In the genomic region with DNA sequence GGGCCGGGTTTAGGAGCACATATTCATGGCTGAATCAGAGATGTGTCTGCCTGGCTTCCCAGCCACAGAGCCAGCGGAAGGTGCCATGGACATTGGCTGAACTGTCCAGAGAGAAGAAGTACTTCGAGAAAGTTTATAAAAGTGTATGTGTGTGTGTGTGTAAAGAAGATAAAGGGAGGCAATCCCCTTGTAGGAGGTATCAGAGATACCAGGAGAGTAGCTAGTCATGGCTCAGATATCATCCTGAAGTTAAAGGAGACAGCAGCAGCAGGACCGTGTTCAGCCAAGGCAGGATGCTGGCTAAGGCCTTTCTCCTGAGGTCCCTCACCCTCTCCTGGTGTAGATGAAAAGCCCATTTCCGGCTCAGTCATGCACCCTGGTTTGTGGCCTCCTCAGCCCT, we compare ENCODE assay signal across 16 mouse cellular contexts. TPM values are rescaled to one million over a fixed set of nuclear protein-coding genes. Genes with fewer than 3 reads are reported as not detected.
DNase-seq lines count a peak whose midpoint lies in the region; ATAC-seq and TF ChIP-seq lines count a peak whose summit lies in the region.
"Had no signal": no experiment of that assay in that cellular context is flagged by ENCODE, and none has a peak within 500 bp of the region (broad histone marks: within the 10 kb centered on the region; RNA-seq: fewer than 3 reads in every experiment).

No protein-coding gene starts in this region.

- H3K9me3 ChIP-seq in heart, embryonic 16.5 days (replicated peaks; ENCODE audit: control insufficient read depth, low read length): no peaks in the 10 kb centered on the region
- H3K9me3 ChIP-seq in lung, embryonic 14.5 days (ENCODE audit: low read depth, low read length): no peaks in the 10 kb centered on the region
- no peaks in the 10 kb centered on the region for H3K9me3 ChIP-seq in limb, embryonic 10.5 days (replicated peaks)
- H3K9me3 ChIP-seq in liver, postnatal 0 days (ENCODE audit: low read length): no peaks in the 10 kb centered on the region
- H3K9me3 ChIP-seq: liver, embryonic 15.5 days had no signal

- DNase-seq in heart, adult 8-10 months (ENCODE audit: low spot score): no peak
- no peak for DNase-seq in lung, embryonic 14.5 days
- DNase-seq in lung, postnatal 10 days: no peak
- DNase-seq in limb, embryonic 10.5 days (ENCODE audit: low spot score): no peak
- DNase-seq in liver, postnatal 0 days: no peak
- no peak for DNase-seq in frontal cortex, postnatal 14 days (ENCODE audit: low spot score in 2 of 2)
- DNase-seq: cerebellum, adult 11-12 months; thymus, postnatal 36 days had no signal

- H3K36me3 ChIP-seq in heart, embryonic 16.5 days (ENCODE audit: control insufficient read depth, insufficient read depth): no peaks in the 10 kb centered on the region
- no peaks in the 10 kb centered on the region for H3K36me3 ChIP-seq in lung, embryonic 14.5 days (ENCODE audit: insufficient read depth)
- H3K36me3 ChIP-seq in limb, embryonic 10.5 days: no peaks in the 10 kb centered on the region
- H3K36me3 ChIP-seq in liver, postnatal 0 days (replicated peaks; ENCODE audit: insufficient read depth, low read length): no peaks in the 10 kb centered on the region
- H3K36me3 ChIP-seq: liver, embryonic 15.5 days had no signal

- H3K4me2 ChIP-seq in heart, embryonic 16.5 days (ENCODE audit: low read depth, low read length): peak overlapping the region; percentile 43
- peak overlapping the region; percentile 11; the same call in 1 of the 2 replicates for H3K4me2 ChIP-seq in lung, embryonic 14.5 days
- no peak overlapping the region for H3K4me2 ChIP-seq in liver, postnatal 0 days (ENCODE audit: low read depth, low read length)
- H3K4me2 ChIP-seq: liver, embryonic 15.5 days had no signal

- H3K4me1 ChIP-seq in heart, embryonic 16.5 days (ENCODE audit: control insufficient read depth, insufficient read depth, low read length): peaks cover 20% of the 10 kb centered on the region
- peaks cover 18% of the 10 kb centered on the region for H3K4me1 ChIP-seq in lung, embryonic 14.5 days (ENCODE audit: insufficient read depth)
- peaks cover 71% of the 10 kb centered on the region for H3K4me1 ChIP-seq in limb, embryonic 10.5 days
- H3K4me1 ChIP-seq in liver, postnatal 0 days (ENCODE audit: insufficient read depth): no peaks in the 10 kb centered on the region

- H3K27me3 ChIP-seq in heart, embryonic 16.5 days (ENCODE audit: control insufficient read depth, insufficient read depth, low read length): no peaks in the 10 kb centered on the region
- H3K27me3 ChIP-seq in lung, embryonic 14.5 days (ENCODE audit: insufficient read depth, low read length): no peaks in the 10 kb centered on the region
- H3K27me3 ChIP-seq in limb, embryonic 10.5 days (ENCODE audit: low read depth, poor library complexity, severe bottlenecking): peaks cover 58% of the 10 kb centered on the region
- 0 out of 2 replicates have a peak, but pooled peaks cover 2% of the 10 kb centered on the region for H3K27me3 ChIP-seq in liver, postnatal 0 days (ENCODE audit: insufficient read depth, low read length)

- 57% methylated on average over 5 of the region's 5 CpGs for WGBS in heart, embryonic 16.5 days
- 63% methylated on average over 5 of the region's 5 CpGs for WGBS in lung, embryonic 14.5 days
- WGBS in limb, embryonic 10.5 days: 86% methylated on average over 5 of the region's 5 CpGs
- 53% methylated on average over 5 of the region's 5 CpGs for WGBS in liver, postnatal 0 days (ENCODE audit: insufficient replicate concordance)

- no peak for TF ChIP-seq CTCF in lung, embryonic 14.5 days (IDR thresholded peaks at IDR 0.05; ENCODE audit: low read depth)
- TF ChIP-seq CTCF in liver, postnatal 0 days (IDR thresholded peaks at IDR 0.05; ENCODE audit: low read depth): no peak

- no peak for TF ChIP-seq EP300 in liver, postnatal 0 days (IDR thresholded peaks at IDR 0.05; ENCODE audit: low read depth)

- H3K4me3 ChIP-seq in heart, embryonic 16.5 days (ENCODE audit: low read length): no peak overlapping the region
- H3K4me3 ChIP-seq in lung, embryonic 14.5 days (ENCODE audit: low read depth, low read length): no peak overlapping the region
- peak overlapping the region; percentile 23; the same call in 1 of the 2 replicates for H3K4me3 ChIP-seq in limb, embryonic 10.5 days
- no peak overlapping the region for H3K4me3 ChIP-seq in liver, postnatal 0 days (ENCODE audit: low read depth, low read length)
- H3K4me3 ChIP-seq: liver, embryonic 15.5 days; myocyte had no signal

- peak overlapping the region; percentile 85 for H3K27ac ChIP-seq in heart, embryonic 16.5 days (ENCODE audit: low read length)
- peak overlapping the region; percentile 61 for H3K27ac ChIP-seq in lung, embryonic 14.5 days (ENCODE audit: low read depth)
- peak overlapping the region; percentile 72 for H3K27ac ChIP-seq in limb, embryonic 10.5 days
- 0 out of 2 replicates have a peak overlapping the region, but pooled peaks have one; percentile 3 for H3K27ac ChIP-seq in liver, postnatal 0 days (ENCODE audit: low read depth)
- H3K27ac ChIP-seq: liver, embryonic 15.5 days had no signal

- no peak overlapping the region; the same call in 1 of the 2 replicates for H3K9ac ChIP-seq in heart, embryonic 16.5 days (ENCODE audit: low read length)
- H3K9ac ChIP-seq in lung, embryonic 14.5 days: no peak overlapping the region; the same call in 1 of the 2 replicates
- H3K9ac ChIP-seq in liver, postnatal 0 days (replicated peaks): no peak overlapping the region
- H3K9ac ChIP-seq: liver, embryonic 15.5 days had no signal

- no peak for ATAC-seq in heart, embryonic 16.5 days (replicated peaks; ENCODE audit: extremely low read depth, insufficient read depth, low FRiP score)
- no peak for ATAC-seq in lung, embryonic 14.5 days (ENCODE audit: insufficient read depth)
- no peak for ATAC-seq in liver, postnatal 0 days
- ATAC-seq: activated CD4-positive, CD25-positive, alpha-beta regulatory T cell, adult 4 months; CD4-positive, CD25-positive, alpha-beta regulatory T cell, adult 4 months had no signal

RNA-seq across cellular contexts. Expression of a gene that starts 4.5 kb away (rescaled TPM):
- 21.0 and 26.3 TPM in 2 replicates for polyA plus RNA-seq in heart, embryonic 16.5 days (2015; fragmentation: Nextera tagmentation; extraction: Ambion mirVana)
- total RNA-seq in heart, adult 8-10 months (2022): 1 to 10 TPM; 4.4 to 7.0 (median 5.1) TPM
- 88.6 and 97.8 TPM in 2 replicates for polyA plus RNA-seq in lung, embryonic 14.5 days (2014; fragmentation: Nextera tagmentation; extraction: Ambion mirVana)
- polyA plus RNA-seq in limb, embryonic 10.5 days (2016; fragmentation: Nextera tagmentation; extraction: Ambion mirVana): 36.3 and 49.2 TPM in 2 replicates
- 5.2 and 5.3 TPM in 2 replicates for polyA plus RNA-seq in liver, postnatal 0 days (2015; fragmentation: Nextera tagmentation; extraction: Ambion mirVana)
- total RNA-seq: hematopoietic stem cell, adult 5-6 weeks had no signal
- polyA plus RNA-seq: activated CD4-positive, CD25-positive, alpha-beta regulatory T cell, adult 4 months; CD4-positive, CD25-positive, alpha-beta regulatory T cell, adult 4 months had no signal

RNA-seq across cellular contexts. Expression of a gene that starts 9.8 kb away (rescaled TPM):
- 4,391 and 5,295 TPM in 2 replicates for polyA plus RNA-seq in heart, embryonic 16.5 days (2015; fragmentation: Nextera tagmentation; extraction: Ambion mirVana)
- over 10,000 TPM; 10,766 to 11,632 (median 11,251) TPM for total RNA-seq in heart, adult 8-10 months (2022)
- 1.9 TPM in 2 replicates for polyA plus RNA-seq in lung, embryonic 14.5 days (2014; fragmentation: Nextera tagmentation; extraction: Ambion mirVana)
- 1.7 and 3.5 TPM in 2 replicates for polyA plus RNA-seq in limb, embryonic 10.5 days (2016; fragmentation: Nextera tagmentation; extraction: Ambion mirVana)
- polyA plus RNA-seq in liver, postnatal 0 days (2015; fragmentation: Nextera tagmentation; extraction: Ambion mirVana): 0.52 and 2.0 TPM in 2 replicates
- total RNA-seq: hematopoietic stem cell, adult 5-6 weeks had no signal
- polyA plus RNA-seq: activated CD4-positive, CD25-positive, alpha-beta regulatory T cell, adult 4 months; CD4-positive, CD25-positive, alpha-beta regulatory T cell, adult 4 months had no signal

RNA-seq across cellular contexts. Expression of a gene that starts 46.6 kb away (rescaled TPM):
- polyA plus RNA-seq in heart, embryonic 16.5 days (2015; fragmentation: Nextera tagmentation; extraction: Ambion mirVana): 0.15 TPM in 1 of 2 replicates, not detected in the other
- not detected for total RNA-seq in heart, adult 8-10 months (2022)
- polyA plus RNA-seq in lung, embryonic 14.5 days (2014; fragmentation: Nextera tagmentation; extraction: Ambion mirVana): not detected in 2 replicates
- polyA plus RNA-seq in limb, embryonic 10.5 days (2016; fragmentation: Nextera tagmentation; extraction: Ambion mirVana): not detected in 2 replicates
- polyA plus RNA-seq in liver, postnatal 0 days (2015; fragmentation: Nextera tagmentation; extraction: Ambion mirVana): not detected in 2 replicates
- total RNA-seq: hematopoietic stem cell, adult 5-6 weeks; layer of hippocampus, postnatal 25 days had no signal
- polyA plus RNA-seq: activated CD4-positive, CD25-positive, alpha-beta regulatory T cell, adult 4 months; CD4-positive, CD25-positive, alpha-beta regulatory T cell, adult 4 months; cortical plate, adult 2 months; liver, embryonic 15.5 days; myocyte had no signal

Comparison
In these comparisons a context has a peak if more than half of its experiments do, and no peak if none do; other contexts are left out.
1. H3K27ac ChIP-seq: peak in every context shown above with its lines; median percentile 85 in heart, embryonic 16.5 days; 72 in limb, embryonic 10.5 days; 61 in lung, embryonic 14.5 days; 3 in liver, postnatal 0 days.
2. RNA of a gene that starts 9.8 kb away (polyA plus RNA-seq): 4,391 to 5,295 TPM in heart, embryonic 16.5 days; 1.7 to 3.5 TPM in limb, embryonic 10.5 days, 1.9 TPM in lung, embryonic 14.5 days and 0.52 to 2.0 TPM in liver, postnatal 0 days; every median in the first group is over 100 times any median in the second.